Mouse (Mus musculus): ENCODE measurements at regions not wholly inside any gene's neighbourhood (a gene's known extent, or its start where the extent isn't known, plus 50 kb on each side); places are given as distances from the start of the nearest gene placed in this dataset.

DNA sequence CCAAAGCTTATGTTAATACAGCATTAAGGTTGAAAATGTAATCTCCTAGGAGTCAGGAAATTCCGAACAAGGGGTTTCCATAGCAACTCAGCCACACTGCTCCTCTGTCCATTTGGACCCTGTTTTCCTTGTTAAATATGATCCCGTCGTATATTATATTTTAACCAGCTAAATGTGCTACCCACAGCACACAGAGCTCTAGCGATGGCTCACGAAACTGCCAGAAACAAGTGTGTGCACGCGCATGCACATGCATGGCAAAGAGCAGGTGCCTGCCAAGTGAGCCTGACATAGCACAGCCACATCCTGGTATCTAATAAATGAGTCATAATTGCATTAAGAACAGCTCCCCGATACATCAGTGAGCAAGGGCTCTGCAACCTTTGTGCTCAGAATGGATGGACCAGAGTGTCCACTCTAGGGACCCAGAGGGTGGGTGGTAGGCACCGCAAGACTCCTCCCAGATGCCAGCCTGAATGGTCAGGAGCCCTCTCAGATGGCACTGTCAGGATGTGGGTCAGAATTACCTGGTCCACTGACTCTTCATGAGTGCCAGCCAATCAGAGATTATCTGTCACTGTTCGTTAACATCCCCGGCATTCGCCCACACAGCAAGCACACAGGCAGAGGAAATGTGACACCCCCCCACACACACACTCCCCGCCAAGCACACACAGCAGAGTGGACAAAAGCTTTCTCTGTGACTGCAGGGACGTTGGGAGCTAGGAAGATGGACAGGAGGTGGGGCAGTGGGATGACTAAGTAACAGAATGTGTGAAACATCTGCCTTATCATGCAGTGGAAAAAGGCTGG, 272.8 kb upstream of the Zmiz1 start:
- peak; percentile 21 for DNase-seq

DNA sequence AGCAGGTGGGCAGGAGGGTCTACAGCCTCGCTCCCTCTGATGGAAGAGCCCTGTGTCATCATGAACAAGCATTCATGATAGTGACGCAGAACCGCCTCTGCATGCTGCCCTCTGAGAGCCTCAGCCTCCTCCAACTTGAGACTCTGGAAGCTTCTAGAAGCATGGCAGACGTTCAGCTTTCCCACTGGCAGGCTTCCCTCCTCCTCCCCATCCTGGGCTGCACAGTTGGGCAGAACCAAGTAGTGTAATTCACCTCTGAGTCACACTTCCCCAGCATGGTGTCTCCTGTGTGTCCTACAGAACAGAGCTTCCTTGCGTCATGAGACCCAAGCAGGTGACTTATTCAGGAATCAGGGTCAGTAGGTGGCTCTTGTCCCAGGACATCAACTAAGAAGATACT, 271.3 kb upstream of the Zmiz1 start:
- peak; percentile 30 for DNase-seq

- no peak for DNase-seq
Observed at GRCm38 (mm10) chr14:25189256-25189655, 269.7 kb upstream of the Zmiz1 start.

GRCm38 (mm10) chr14:25190680-25191270, 268.2 kb upstream of the Zmiz1 start:
- no peak for DNase-seq

DNA sequence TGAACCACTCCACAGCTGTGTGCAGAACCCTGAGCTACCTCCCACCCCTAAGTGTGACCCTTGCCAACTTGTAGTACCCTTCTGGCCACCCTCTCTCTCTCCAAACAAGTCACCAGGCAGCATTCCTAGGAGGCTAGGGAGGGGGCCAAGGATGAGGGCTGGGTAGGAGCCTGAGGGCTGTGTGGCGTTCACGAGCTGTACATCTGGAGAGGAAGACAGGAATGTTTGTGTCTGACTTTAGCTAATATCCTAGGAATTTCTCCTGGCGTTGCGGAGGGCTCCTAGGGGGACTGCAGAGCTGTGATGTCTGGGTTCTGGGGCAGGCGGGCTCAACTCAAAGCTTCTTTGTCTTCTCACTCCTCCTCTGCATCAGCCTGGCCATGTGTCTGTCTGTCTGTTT, 262.2 kb upstream of the Zmiz1 start:
- DNase-seq = no peak

DNA sequence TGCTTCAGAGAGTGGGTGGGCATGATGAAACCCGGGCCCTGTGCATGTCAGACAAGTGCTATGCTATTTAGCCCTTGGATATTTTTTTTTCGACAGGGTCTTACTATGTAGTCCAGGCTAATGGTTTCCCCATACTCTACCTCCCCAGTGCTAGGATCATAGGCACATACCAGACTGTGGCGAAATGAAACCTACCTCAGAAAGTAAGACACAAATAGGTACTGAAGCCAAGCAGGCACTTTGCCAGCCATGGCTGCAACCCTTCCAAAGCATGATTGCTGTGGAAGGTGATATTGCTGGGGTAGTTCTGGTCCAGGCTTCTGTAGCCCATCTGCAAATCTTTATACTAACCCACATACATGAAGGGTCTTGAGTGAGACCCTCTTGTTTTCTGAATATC, 259.1 kb upstream of the Zmiz1 start:
- no peak for DNase-seq

DNA sequence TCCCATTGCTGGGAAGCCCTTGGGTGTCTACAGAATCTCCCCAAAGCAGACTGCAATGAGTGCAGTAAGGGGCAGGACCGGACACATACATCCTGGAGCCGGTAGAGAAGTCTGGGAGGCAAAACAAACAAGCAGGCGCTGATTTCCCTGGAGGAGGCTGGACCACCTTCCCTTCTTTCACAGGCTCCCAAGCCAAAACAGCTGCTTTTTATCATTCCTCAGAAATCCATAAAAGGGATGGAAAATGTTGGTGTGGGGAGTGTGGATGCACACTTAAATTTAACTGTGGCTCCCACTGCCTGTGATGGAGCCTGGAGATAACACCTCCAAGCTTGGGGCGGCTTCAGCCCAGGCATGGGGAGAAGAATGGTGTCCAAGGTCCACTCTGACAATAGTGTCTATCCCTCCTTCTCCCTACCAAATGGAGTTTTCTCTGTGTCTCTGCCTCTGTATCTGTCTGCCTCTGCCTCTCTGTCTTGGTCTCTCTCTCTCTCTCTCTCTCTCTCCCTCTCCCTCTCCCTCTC, 258.3 kb upstream of the Zmiz1 start:
- DNase-seq = no peak

GRCm38 (mm10) chr14:25202312-25202711, 256.7 kb upstream of the Zmiz1 start:
- no peak for DNase-seq

DNA sequence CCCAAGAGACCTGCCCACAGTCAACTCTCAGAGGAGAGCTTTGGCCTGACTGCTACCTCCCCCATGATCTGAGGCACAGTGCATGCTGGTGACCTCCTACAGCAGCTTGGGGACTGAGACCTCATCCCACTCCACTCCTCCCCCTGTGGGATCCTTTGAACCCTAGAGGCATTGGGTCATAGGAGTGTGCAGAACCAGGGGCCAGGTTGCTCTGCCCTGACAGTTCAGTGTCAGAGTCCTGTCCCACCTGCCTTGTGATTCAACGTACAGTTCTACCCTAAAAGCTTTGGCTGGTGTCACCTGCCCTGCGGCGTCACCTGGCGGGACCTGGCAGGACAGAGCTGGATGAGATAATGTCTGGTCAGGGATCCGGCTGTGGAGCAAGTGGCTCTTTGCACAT, 254.9 kb upstream of the Zmiz1 start:
- no peak for DNase-seq

- no peak for DNase-seq
Observed at GRCm38 (mm10) chr14:25206855-25207254, 252.1 kb upstream of the Zmiz1 start.

- no peak for DNase-seq
Observed at GRCm38 (mm10) chr14:25207422-25207821, 251.6 kb upstream of the Zmiz1 start.

DNA sequence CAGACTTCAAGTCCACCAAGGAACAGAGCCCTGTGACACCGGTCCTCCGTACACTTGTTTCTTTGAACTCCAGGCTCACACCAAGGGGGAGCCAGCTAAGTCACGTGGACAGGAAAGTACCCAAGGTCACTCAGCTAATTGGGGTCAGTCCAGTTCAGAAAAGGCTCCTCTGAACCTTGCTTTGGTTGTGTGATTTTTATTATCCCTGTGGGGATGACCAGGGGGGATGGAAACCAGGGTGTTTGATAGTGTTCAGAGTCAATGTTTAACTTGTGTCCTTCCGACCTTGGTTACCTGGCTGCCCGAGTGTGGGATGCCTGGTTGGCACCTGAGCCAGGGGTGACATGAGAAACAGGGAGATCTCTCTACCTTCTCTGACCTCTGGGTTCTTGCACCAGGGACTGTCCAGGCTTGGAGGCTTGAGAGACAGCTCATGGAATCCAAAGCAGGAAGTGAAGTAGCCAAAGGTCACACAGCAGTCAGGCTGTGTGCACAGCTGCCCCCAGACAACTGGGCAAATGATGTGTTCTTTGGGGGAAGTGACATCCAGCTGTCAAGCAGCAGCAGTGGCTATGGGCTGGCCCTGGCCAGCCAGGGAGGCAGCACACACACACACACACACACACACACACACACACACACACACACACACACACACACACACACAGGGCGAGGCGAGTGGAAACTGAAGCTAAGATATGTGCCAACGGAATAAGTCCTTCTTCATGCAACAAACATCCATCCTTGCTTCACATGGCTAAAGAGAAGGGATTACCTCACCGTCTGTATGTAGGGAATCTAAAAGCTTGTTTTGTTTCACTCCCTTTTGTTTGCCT, 250.5 kb upstream of the Zmiz1 start:
- DNase-seq = no peak

DNA sequence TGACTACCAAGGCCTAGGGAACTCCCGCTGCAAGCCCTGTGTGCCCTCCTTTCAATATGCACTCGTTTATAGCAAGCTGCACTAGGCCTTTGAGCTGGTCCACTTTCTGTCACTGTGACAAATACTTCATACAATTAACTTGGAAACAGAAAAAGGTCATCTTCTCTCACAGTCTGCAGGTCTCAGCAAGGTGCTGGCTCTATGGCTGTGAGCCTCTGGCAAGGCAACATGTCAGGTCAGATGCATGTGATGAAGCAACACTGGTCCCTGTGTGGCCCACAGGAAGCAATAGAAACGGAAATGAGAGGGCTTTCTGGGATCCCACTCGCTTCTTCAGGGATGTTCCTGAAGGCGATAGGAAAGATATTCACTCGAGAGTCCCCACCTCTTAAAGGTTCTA, 245.9 kb upstream of the Zmiz1 start:
- DNase-seq = no peak

- no peak for DNase-seq
Observed at GRCm38 (mm10) chr14:25223091-25223490, 235.9 kb upstream of the Zmiz1 start.

DNA sequence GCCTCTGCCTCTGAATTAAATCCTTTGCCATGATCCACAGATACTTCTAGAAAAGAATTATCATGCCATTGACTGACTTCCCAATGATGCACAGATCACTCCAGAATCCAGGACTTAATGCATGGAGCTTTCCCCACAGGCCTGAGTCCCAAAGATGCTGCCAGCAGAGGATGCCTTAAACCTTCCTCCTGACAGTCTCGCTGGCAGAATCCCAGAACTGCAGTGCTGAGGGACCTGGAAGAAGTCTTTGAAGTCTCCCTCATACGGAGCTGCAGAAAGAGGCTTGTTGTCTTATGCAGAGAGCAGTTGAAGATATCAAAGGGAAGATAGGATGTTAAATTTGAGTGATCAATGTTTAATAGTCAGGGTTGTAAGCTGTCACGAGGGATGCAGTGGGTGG, 233.8 kb upstream of the Zmiz1 start:
- no peak for DNase-seq

GRCm38 (mm10) chr14:25226155-25226839, 232.7 kb upstream of the Zmiz1 start:
- peak; percentile 79 for DNase-seq

GRCm38 (mm10) chr14:25226840-25227506, 232.0 kb upstream of the Zmiz1 start:
- peak; percentile 46 for DNase-seq

GRCm38 (mm10) chr14:25228321-25229047, 230.5 kb upstream of the Zmiz1 start:
- DNase-seq = no peak

DNA sequence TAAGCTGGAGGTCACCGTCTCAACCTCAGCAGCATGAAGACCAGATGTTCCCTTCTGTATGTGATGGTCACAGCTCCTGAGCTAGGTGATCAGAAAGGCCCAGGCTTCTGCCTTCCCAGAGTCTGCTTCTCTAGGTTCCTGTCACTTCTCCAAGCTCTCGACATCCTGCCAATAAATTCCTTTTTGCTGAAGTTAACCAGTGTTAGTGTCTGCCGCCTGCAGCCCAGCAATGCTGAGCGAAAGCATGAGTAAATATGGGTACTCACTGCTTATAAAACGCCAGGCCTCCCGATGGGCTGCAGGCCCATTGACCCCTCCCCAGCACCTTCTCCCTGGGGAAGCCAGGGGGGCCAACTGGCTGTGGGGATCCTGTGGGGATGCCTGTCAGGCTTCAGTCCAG, 229.4 kb upstream of the Zmiz1 start:
- no peak for DNase-seq

- DNase-seq = no peak
Observed at GRCm38 (mm10) chr14:25231881-25232280, 227.1 kb upstream of the Zmiz1 start.

DNA sequence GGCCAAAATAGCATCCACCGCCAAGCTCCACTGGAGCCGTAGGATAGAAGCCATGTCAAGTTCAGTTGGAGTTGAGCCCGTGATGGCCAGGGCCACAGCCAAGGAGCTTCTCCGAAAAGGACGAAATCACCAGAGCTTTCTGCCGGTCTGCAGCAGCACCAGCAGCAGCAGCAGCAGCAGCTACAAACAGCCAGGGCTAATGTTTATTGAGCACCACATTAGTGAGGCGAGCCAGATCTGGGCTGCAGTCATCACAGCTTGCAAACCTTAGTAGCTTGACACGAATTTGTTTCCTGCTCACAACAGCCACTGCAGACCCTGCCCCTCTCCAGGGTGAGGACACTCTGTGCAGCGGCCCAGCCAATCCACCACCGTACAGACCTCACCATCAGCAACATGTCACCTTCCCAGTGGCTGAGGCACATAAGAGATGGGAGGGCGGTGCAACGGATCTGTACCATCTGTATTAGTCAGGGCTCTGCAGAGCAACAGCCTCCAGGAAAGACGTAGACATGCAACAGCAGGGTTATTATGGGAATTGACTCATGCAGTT, 222.5 kb upstream of the Zmiz1 start:
- no peak for DNase-seq

Data from adrenal gland, postnatal 25 days (tissue).